Mouse (Mus musculus) CH12.LX (cell line): Measurements from ENCODE around the gene Gm45799.

Experiments used
- CHD2 ChIP-seq: IDR thresholded peaks from 2 replicates; pipeline ENCODE4 v1.6.1; 2011; ENCODE audit warnings: low read length, improper control_type of control experiment
- CTCF ChIP-seq, 2 experiments: IDR thresholded peaks in 1 of 2; conservative IDR thresholded peaks in 1 of 2; 2 replicates each; pipeline ENCODE4 v1.5.1; 2011 to 2012; ENCODE audit warnings: low read depth in 2 of 2, low read length in 2 of 2, improper control_type of control experiment in 1 of 2, inconsistent platforms in 1 of 2, mild to moderate bottlenecking in 1 of 2, moderate library complexity in 1 of 2
- MAFK ChIP-seq: IDR thresholded peaks from 2 replicates; pipeline ENCODE4 v1.6.1; 2011; ENCODE audit warnings: low read length, improper control_type of control experiment; ENCODE audit not compliant: insufficient replicate concordance
- POLR2A ChIP-seq: IDR thresholded peaks from 2 replicates; pipeline ENCODE4 v1.6.1; 2011; ENCODE audit warnings: low read depth, mild to moderate bottlenecking, improper control_type of control experiment, low read length
- RAD21 ChIP-seq: IDR thresholded peaks from 2 replicates; pipeline ENCODE4 v1.6.1; 2011; ENCODE audit warnings: low read depth, mild to moderate bottlenecking, low read length, improper control_type of control experiment, moderate library complexity

- TF ChIP-seq POLR2A (no peak), CTCF (conservative IDR thresholded peaks at IDR 0.05 in 1 of 2, IDR thresholded peaks at IDR 0.05 in 1 of 2; ENCODE audit: low read depth in 2 of 2, low read length in 2 of 2) (no peak), MAFK (no peak), RAD21 (no peak), CHD2 (no peak)
These were observed 63.5 kb downstream of the Gm45799 start for GRCm38 (mm10) chr7:105703816-105704215.
